Mouse (Mus musculus) retina, postnatal 1 day (tissue): Measurements from ENCODE around the gene Isca1.
"Not testable (repeated sequence)": the region's sequence is repeated elsewhere in the genome, so short reads cannot be mapped to it uniquely, and the experiment has no call there.

Experiments used
- DNase-seq: peaks from one replicate; pipeline ENCODE4 v3.0.0-alpha.2; 2012

Isca1 gene

DNA sequence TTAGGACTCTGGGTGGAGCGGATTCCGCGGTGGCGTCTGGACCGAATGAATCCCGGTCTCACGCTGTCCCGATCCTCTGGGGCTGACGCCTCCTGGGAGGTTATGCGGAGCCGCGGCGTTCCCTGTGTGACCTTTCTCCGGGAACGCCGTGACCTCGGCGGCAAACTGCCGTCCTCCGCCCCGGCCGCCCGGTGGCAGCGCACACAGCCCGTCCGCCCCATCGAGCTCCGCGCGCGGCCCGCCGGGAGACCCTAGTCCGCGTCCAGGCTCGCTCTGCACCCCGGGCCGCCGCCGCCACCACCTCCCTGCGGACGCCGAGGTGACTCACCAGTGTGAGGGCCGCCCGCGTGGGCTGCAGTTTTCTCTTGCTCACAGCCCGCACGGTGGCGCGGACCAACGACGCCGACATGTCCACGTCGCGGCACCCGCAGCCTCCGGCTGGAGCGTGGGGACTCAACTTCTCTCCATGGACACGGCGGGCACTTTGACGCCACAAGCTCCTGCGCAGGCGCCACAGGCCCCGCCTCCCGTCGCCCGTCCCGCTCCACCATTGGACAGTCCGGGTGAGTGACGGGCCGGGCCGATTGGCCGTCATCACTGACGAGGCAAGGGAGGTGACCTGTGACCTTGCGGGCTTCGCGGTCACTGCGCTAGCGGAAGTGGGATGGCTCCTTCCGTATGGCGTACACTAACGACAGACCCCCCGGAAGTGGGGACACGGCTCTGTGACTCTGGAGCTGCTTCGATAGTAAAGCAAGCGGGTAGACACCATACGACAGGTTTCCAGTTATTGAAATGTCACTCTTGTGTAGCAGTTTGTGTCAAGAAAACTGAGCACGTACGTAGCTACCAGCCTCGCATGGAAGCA is at the start of gene Isca1:
Gene Isca1, minus strand, starts transcription at position 515 of the 868 bp plus-strand sequence.
- DNase-seq = peak; percentile 99

GRCm38 (mm10) chr13:59817352-59817751 is 47.7 kb upstream of the Isca1 start:
- no peak for DNase-seq

DNA sequence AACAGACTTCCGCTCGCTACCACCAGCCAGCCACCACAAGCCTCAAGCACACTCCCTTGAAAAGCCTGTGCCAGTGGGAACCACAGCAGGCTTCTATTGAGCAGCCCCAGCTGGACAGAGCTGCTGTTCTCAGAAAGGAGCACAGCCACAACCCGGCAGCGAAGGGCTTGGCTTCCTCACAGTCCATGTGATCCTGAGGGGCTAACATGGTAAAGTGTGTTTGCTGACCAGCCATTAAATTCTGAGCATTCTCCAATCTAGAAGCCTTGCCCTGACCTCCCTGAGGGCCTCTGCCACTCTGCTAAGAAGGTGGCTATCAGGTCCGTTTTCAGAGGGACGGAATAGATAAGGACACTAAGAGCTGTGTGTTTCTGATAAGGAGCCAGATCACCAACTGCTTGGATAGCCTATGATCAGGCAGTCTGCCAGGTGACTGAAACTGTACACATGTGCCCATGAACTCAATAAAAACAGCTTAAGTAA is 44.5 kb upstream of the Isca1 start:
- no peak for DNase-seq

GRCm38 (mm10) chr13:59811581-59811980 is 42.0 kb upstream of the Isca1 start:
- DNase-seq = no peak

DNA sequence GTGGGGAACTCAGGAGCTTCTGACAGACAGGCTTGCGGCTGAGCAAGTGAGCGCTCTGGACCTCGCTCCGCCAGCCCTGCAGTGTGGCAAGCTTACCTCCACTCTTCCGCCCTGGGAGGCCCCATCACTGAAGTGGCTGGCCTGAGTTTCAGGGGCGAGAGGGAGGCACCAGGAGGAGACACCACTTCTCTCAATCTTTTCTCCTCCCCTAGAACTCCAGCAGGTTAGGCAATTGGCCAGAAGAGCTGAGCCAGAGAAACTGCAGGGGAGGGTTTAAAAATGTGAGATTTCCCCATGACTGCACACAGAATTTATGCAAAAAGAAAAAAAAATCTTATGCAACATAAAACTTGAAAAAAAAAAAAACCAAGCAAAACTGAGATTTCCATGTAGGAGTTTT is 31.4 kb upstream of the Isca1 start:
- no peak for DNase-seq

- no peak for DNase-seq
Observed at GRCm38 (mm10) chr13:59800077-59800476, 30.5 kb upstream of the Isca1 start.

GRCm38 (mm10) chr13:59798306-59798705 is 28.7 kb upstream of the Isca1 start:
- DNase-seq = no peak

DNA sequence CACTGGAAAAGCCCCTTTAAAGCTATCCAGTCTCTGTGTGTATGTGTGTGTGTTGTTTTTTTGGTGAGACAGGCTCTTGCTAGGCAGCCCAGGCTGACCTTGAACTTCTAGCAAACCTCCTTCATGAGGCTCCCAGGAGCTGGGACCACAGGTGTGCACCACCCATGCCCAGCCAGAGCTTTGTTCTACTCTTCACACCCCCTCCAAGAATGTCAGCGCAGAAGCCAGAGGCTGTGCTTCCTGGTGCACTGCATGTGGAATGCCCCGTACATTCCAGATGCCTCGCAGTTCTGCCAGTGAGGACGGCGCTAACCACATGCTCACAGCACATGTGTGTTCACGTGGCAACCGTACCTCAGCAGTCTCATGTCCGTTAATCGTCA is 26.8 kb upstream of the Isca1 start:
- DNase-seq = no peak

GRCm38 (mm10) chr13:59795807-59796465 is 26.3 kb upstream of the Isca1 start:
- no peak for DNase-seq

DNA sequence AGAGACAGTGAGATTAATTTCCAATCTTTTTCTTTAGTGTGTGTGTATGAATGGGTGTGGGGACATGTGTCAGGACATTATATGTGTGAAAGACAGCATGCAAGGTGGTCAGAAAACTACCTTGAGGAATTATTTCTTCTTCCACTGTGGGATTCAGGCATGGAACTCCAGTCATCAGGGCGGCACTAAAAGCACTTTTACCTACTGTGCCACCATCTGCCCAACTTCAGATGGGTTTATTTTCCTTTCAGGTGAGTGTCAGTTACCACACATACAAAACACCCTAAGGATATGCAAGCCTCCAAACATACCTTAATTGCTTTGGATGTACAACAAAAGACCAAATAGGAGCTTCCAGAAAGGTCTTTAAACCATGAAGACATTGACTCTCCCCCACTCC is 25.2 kb upstream of the Isca1 start:
- no peak for DNase-seq

GRCm38 (mm10) chr13:59782145-59782544 is 12.5 kb upstream of the Isca1 start, which contains the start of gene Gm49354:
Gene Gm49354, minus strand, starts transcription at chr13:59782245.
- DNase-seq = no peak

GRCm38 (mm10) chr13:59779744-59780264 is 10.2 kb upstream of the Isca1 start:
- not testable (repeated sequence) for DNase-seq

DNA sequence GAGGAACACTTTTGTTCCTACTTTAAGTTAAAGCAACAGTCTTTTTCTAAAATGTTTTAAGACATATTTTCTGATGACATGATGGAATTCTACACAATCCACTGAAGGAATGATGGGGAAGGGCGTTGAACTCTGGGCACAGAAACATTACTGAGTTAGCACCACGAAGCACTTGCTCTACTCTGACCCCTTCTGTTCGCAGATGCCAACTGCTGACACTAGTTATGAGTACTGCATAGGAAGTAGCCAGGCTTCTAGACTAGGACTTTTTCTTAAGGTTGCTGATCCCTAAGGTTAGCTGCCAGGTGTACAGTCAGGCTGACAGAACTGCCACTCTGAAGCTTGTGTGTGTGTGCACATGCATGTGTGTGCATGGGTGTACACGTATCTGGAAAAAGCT is 9.6 kb upstream of the Isca1 start:
- peak; percentile 11 for DNase-seq

- no peak for DNase-seq
Observed at GRCm38 (mm10) chr13:59775168-59775567, 5.6 kb upstream of the Isca1 start.

GRCm38 (mm10) chr13:59771257-59771656 is 1.6 kb upstream of the Isca1 start:
- peak; percentile 17 for DNase-seq

DNA sequence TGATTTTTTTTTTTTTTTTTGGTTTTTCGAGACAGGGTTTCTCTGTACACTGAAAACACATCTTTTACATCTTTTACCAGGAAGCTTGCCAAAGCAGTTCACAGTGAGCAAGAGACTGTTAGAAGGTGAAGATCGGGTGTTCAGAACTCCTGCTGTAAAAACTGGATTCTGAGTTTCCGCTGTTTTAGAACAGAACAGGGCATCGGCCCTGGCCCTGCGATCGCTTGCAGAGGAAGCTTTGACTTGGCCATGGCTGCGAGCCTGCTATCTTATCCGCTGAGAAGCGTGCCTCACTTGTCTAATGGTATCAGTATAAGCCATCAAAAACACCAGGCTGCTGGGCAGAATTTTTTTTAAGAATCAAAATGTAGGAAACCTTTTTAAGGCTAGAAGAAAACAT is 1.2 kb upstream of the Isca1 start:
- DNase-seq = no peak

DNA sequence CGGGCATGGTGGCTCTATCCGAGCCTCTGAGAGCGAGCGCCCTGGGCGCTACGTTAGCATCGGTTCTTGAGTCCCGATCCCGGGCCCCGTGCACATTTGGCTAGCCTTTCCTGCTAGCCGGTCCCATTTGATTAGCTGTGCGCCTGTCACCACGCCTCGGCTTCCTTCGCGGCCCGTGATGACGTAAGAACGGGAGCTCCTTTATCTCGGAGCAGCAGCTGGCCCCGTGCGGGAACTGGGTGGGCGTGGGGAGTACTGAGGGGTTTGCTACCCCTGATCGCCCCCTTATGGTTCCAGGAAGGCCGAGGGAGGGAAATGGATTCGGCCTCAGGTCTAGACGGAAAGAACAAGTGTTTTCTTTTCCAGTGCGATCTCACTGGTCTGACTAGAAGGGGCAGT is 553 bp upstream of the Isca1 start:
- DNase-seq = peak; percentile 94

GRCm38 (mm10) chr13:59768531-59768930 is 1.1 kb downstream of the Isca1 start:
- DNase-seq = no peak

DNA sequence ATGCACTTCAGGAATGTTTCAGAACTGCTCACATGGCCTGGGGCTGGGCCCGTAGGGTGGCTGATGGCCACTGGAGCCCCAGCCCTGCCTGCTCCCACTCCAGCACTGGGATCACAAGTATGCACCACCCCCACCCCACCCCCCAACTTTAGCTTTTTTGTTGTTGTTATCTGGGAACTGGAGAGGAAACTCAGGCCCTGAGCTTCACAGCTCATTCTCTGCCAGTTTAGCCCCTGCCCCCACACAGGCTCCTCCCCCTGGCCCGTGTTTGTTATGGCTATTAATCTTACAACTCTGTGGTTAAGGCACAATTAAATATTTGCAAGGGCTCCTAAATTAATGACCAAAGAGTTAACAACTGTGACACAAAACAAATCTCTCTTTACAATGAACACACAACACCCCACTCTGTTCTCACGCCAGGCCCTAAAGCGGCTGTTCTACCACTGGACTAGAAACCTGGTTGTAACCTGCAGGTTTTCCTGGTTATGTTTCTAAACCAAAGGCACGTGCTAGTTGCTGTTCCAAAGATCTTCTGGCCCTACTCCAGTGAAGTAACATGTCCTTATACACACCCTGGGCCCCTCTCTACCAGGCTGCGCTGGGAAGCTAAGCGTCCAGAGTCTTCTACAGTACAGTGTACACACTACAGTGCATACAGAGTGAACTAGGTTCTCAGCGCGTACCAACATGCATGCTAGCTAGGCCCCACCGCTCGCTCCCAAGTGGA is 2.7 kb downstream of the Isca1 start:
- DNase-seq = no peak

- no peak for DNase-seq
Observed at GRCm38 (mm10) chr13:59762791-59763190, 6.8 kb downstream of the Isca1 start.

GRCm38 (mm10) chr13:59756906-59757305 is 12.7 kb downstream of the Isca1 start:
- DNase-seq = no peak

DNA sequence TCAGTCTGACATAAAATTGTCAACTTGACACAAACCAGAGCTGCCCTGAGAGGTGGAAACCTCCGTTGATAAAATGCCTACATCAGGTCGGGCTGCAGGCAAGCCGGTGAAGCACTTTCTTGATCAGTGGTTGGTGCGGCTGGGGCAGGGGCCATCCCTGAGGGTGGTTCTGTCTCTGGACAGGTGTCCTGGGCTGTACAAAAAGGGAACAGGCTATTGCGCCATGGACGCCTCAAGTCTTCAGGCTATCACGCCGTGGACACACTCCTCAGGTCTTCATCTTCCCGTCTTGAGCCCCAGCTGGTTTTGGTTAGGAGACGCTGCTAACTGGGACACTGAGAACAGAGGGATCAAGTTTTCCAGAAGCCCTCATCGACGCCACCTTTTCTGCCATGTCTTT is 19.3 kb downstream of the Isca1 start:
- no peak for DNase-seq

- no peak for DNase-seq
Observed at GRCm38 (mm10) chr13:59746711-59747110, 22.9 kb downstream of the Isca1 start, which contains the start of gene 1700014D04Rik. Gene 1700014D04Rik, minus strand, starts transcription at chr13:59746752.
